Mouse (Mus musculus): ENCODE results near the gene Zfp638. TPM values are rescaled to one million over a fixed set of nuclear protein-coding genes. Genes with fewer than 3 reads are reported as not detected.

Zfp638 gene
- polyA plus RNA-seq, 1 experiment from 2014 or later: 96.5 TPM

- no peak for ATAC-seq
- 99% methylated on average over 2 of the region's 2 CpGs for WGBS
- H3K4me3 ChIP-seq (replicated peaks): no peak overlapping the region
- H3K9ac ChIP-seq (replicated peaks): no peak overlapping the region
- no peaks in the 10 kb centered on the region for H3K9me3 ChIP-seq
- no peaks in the 10 kb centered on the region for H3K36me3 ChIP-seq
- H3K4me2 ChIP-seq (replicated peaks): no peak overlapping the region
- no peak overlapping the region for H3K27ac ChIP-seq
- H3K27me3 ChIP-seq: no peaks in the 10 kb centered on the region
- H3K4me1 ChIP-seq (replicated peaks): no peaks in the 10 kb centered on the region
Measured at GRCm38 (mm10) chr6:83846141-83846540, 20.8 kb upstream of the Zfp638 start.

- H3K4me3 ChIP-seq (replicated peaks): no peak overlapping the region
- H3K27ac ChIP-seq: no peak overlapping the region
- H3K27me3 ChIP-seq: no peaks in the 10 kb centered on the region
- H3K9ac ChIP-seq (replicated peaks): no peak overlapping the region
- no peak overlapping the region for H3K4me2 ChIP-seq (replicated peaks)
- H3K36me3 ChIP-seq: no peaks in the 10 kb centered on the region
- no peaks in the 10 kb centered on the region for H3K9me3 ChIP-seq
- 97% methylated on average over 2 of the region's 2 CpGs for WGBS
- no peak for ATAC-seq
- no peaks in the 10 kb centered on the region for H3K4me1 ChIP-seq (replicated peaks)
Measured at GRCm38 (mm10) chr6:83849446-83849845, 17.5 kb upstream of the Zfp638 start.

- no peak overlapping the region for H3K4me3 ChIP-seq (replicated peaks)
- no peaks in the 10 kb centered on the region for H3K4me1 ChIP-seq (replicated peaks)
- no peak overlapping the region for H3K27ac ChIP-seq
- H3K36me3 ChIP-seq: no peaks in the 10 kb centered on the region
- no peaks in the 10 kb centered on the region for H3K9me3 ChIP-seq
- no peaks in the 10 kb centered on the region for H3K27me3 ChIP-seq
- no peak for ATAC-seq
- WGBS: 56% methylated on average over 5 of the region's 5 CpGs
- H3K9ac ChIP-seq (replicated peaks): no peak overlapping the region
- H3K4me2 ChIP-seq (replicated peaks): no peak overlapping the region
Measured at GRCm38 (mm10) chr6:83857476-83857875, 9.4 kb upstream of the Zfp638 start.

- 89% methylated on average over 9 of the region's 9 CpGs for WGBS
- no peaks in the 10 kb centered on the region for H3K4me1 ChIP-seq (replicated peaks)
- no peak for ATAC-seq
Measured at GRCm38 (mm10) chr6:83860033-83860432, 6.9 kb upstream of the Zfp638 start.

GRCm38 (mm10) chr6:83863538-83863937 lies 3.4 kb upstream of the Zfp638 start:
- Histone ChIP-seq H3K27ac (no peak overlapping the region), H3K4me2 (replicated peaks) (no peak overlapping the region), H3K4me3 (replicated peaks) (no peak overlapping the region), H3K4me1 (replicated peaks) (peaks cover 14% of the 10 kb centered on the region), H3K9ac (replicated peaks) (no peak overlapping the region), H3K36me3 (no peaks in the 10 kb centered on the region), H3K9me3 (no peaks in the 10 kb centered on the region), H3K27me3 (peaks cover 3% of the 10 kb centered on the region; the same call in 1 of the 2 replicates)
- 70% methylated on average over 4 of the region's 4 CpGs for WGBS
- no peak for ATAC-seq

More at GRCm38 (mm10) chr6:83860033-83860432, 6.9 kb upstream of the Zfp638 start:
- Histone ChIP-seq H3K27me3 (no peaks in the 10 kb centered on the region), H3K4me3 (replicated peaks) (no peak overlapping the region), H3K36me3 (no peaks in the 10 kb centered on the region), H3K27ac (no peak overlapping the region), H3K4me2 (replicated peaks) (no peak overlapping the region), H3K9ac (replicated peaks) (no peak overlapping the region), H3K9me3 (no peaks in the 10 kb centered on the region)

- Histone ChIP-seq H3K9ac (replicated peaks) (no peak overlapping the region), H3K4me1 (replicated peaks) (peaks cover 14% of the 10 kb centered on the region), H3K27ac (no peak overlapping the region), H3K4me3 (replicated peaks) (peak overlapping the region; percentile 67; the same call in 1 of the 2 replicates), H3K27me3 (peaks cover 7% of the 10 kb centered on the region), H3K4me2 (replicated peaks) (peak overlapping the region; percentile 99), H3K9me3 (no peaks in the 10 kb centered on the region), H3K36me3 (no peaks in the 10 kb centered on the region)
- WGBS: 35% methylated on average over 4 of the region's 4 CpGs
- no peak for ATAC-seq
Measured at GRCm38 (mm10) chr6:83866423-83866822, 486 bp upstream of the Zfp638 start.

GRCm38 (mm10) chr6:83867598-83868585 lies 983 bp downstream of the Zfp638 start:
- H3K4me2 ChIP-seq (replicated peaks): peak overlapping the region; percentile 99
- 2% methylated on average over 19 of the region's 19 CpGs for WGBS
- H3K4me3 ChIP-seq (replicated peaks): peak overlapping the region; percentile 67
- H3K36me3 ChIP-seq: no peaks in the 10 kb centered on the region
- no peak overlapping the region for H3K27ac ChIP-seq
- peak; percentile 54 for ATAC-seq
- H3K9ac ChIP-seq (replicated peaks): peak overlapping the region; percentile 66
- H3K9me3 ChIP-seq: no peaks in the 10 kb centered on the region
- peaks cover 14% of the 10 kb centered on the region for H3K4me1 ChIP-seq (replicated peaks)
- H3K27me3 ChIP-seq: peaks cover 7% of the 10 kb centered on the region

- H3K36me3 ChIP-seq: no peaks in the 10 kb centered on the region
- H3K9ac ChIP-seq (replicated peaks): 0 out of 2 replicates have a peak overlapping the region, but pooled peaks have one; percentile 6
- H3K4me3 ChIP-seq (replicated peaks): no peak overlapping the region
- peak overlapping the region; percentile 17; the same call in 1 of the 2 replicates for H3K4me2 ChIP-seq (replicated peaks)
- no peaks in the 10 kb centered on the region for H3K27me3 ChIP-seq
- no peaks in the 10 kb centered on the region for H3K4me1 ChIP-seq (replicated peaks)
- H3K27ac ChIP-seq: no peak overlapping the region
- no peak for ATAC-seq
- WGBS: 5% methylated on average over 4 of the region's 4 CpGs
- no peaks in the 10 kb centered on the region for H3K9me3 ChIP-seq
Measured at GRCm38 (mm10) chr6:83879815-83880214, 12.9 kb downstream of the Zfp638 start.

GRCm38 (mm10) chr6:83886789-83887188 lies 19.9 kb downstream of the Zfp638 start:
- H3K9ac ChIP-seq (replicated peaks): no peak overlapping the region
- H3K27me3 ChIP-seq: no peaks in the 10 kb centered on the region
- WGBS: 91% methylated on average over 3 of the region's 3 CpGs
- no peak overlapping the region for H3K4me2 ChIP-seq (replicated peaks)
- ATAC-seq: no peak
- H3K9me3 ChIP-seq: no peaks in the 10 kb centered on the region
- no peaks in the 10 kb centered on the region for H3K4me1 ChIP-seq (replicated peaks)
- H3K36me3 ChIP-seq: no peaks in the 10 kb centered on the region
- H3K27ac ChIP-seq: no peak overlapping the region
- H3K4me3 ChIP-seq (replicated peaks): no peak overlapping the region

- Histone ChIP-seq H3K4me3 (replicated peaks) (no peak overlapping the region), H3K4me1 (replicated peaks) (no peaks in the 10 kb centered on the region), H3K36me3 (no peaks in the 10 kb centered on the region), H3K9me3 (no peaks in the 10 kb centered on the region), H3K9ac (replicated peaks) (no peak overlapping the region), H3K4me2 (replicated peaks) (no peak overlapping the region), H3K27ac (no peak overlapping the region), H3K27me3 (no peaks in the 10 kb centered on the region)
- 82% methylated on average over 1 of the region's 1 CpGs for WGBS
- ATAC-seq: no peak
Measured at GRCm38 (mm10) chr6:83888802-83889201, 21.9 kb downstream of the Zfp638 start.

- no peak for ATAC-seq
- Histone ChIP-seq H3K27ac (no peak overlapping the region), H3K4me3 (replicated peaks) (no peak overlapping the region), H3K4me2 (replicated peaks) (no peak overlapping the region), H3K4me1 (replicated peaks) (no peaks in the 10 kb centered on the region), H3K36me3 (no peaks in the 10 kb centered on the region), H3K9me3 (no peaks in the 10 kb centered on the region), H3K9ac (replicated peaks) (no peak overlapping the region), H3K27me3 (no peaks in the 10 kb centered on the region)
- WGBS: 14% methylated on average over 2 of the region's 2 CpGs
Measured at GRCm38 (mm10) chr6:83890281-83891015, 23.5 kb downstream of the Zfp638 start.

GRCm38 (mm10) chr6:83891251-83891650 lies 24.3 kb downstream of the Zfp638 start:
- WGBS: 89% methylated on average over 5 of the region's 5 CpGs
- Histone ChIP-seq H3K27me3 (no peaks in the 10 kb centered on the region), H3K36me3 (no peaks in the 10 kb centered on the region), H3K4me3 (replicated peaks) (no peak overlapping the region), H3K4me1 (replicated peaks) (no peaks in the 10 kb centered on the region), H3K27ac (no peak overlapping the region), H3K4me2 (replicated peaks) (no peak overlapping the region), H3K9me3 (no peaks in the 10 kb centered on the region), H3K9ac (replicated peaks) (no peak overlapping the region)
- ATAC-seq: no peak

Measured in midbrain, embryonic 13.5 days (tissue).